Mouse (Mus musculus) midbrain, embryonic 12.5 days (tissue): ENCODE results near the gene Castor1. TPM values are rescaled to one million over a fixed set of nuclear protein-coding genes. Genes with fewer than 3 reads are reported as not detected.

ENCODE experiments used
- ATAC-seq: fragments of 200-750 bp; cut with Nextera tagmentation; 2 replicates; pipeline ENCODE4 v1.8.0; 2017; ENCODE audit warnings: low read depth, moderate TSS enrichment, moderate library complexity; ENCODE audit not compliant: low FRiP score
- H3K27ac ChIP-seq: fragments of 300-500 bp; sonication (generic); replicated peaks from 2 replicates; pipeline ENCODE4 v1.5.1; 2016; ENCODE audit warnings: mild to moderate bottlenecking
- H3K27me3 ChIP-seq: fragments of 300-500 bp; sonication (generic); 2 replicates; pipeline ENCODE4 v1.6.1; 2016; ENCODE audit warnings: mild to moderate bottlenecking
- H3K36me3 ChIP-seq: fragments of 300-500 bp; sonication (generic); 2 replicates; pipeline ENCODE4 v1.6.1; 2016
- H3K4me1 ChIP-seq: fragments of 300-500 bp; sonication (generic); 2 replicates; pipeline ENCODE4 v1.6.1; 2016
- H3K4me2 ChIP-seq: fragments of 300-500 bp; sonication (generic); replicated peaks from 2 replicates; pipeline ENCODE4 v1.6.1; 2016; ENCODE audit warnings: mild to moderate bottlenecking, moderate library complexity
- H3K4me3 ChIP-seq: fragments of 300-500 bp; sonication (generic); 2 replicates; pipeline ENCODE4 v1.5.1; 2016; ENCODE audit warnings: mild to moderate bottlenecking
- H3K9ac ChIP-seq: fragments of 300-500 bp; sonication (generic); replicated peaks from 2 replicates; pipeline ENCODE4 v1.6.1; 2016; ENCODE audit warnings: mild to moderate bottlenecking, moderate library complexity
- H3K9me3 ChIP-seq: fragments of 300-500 bp; sonication (generic); 2 replicates; pipeline ENCODE4 v1.6.1; 2016; ENCODE audit warnings: mild to moderate bottlenecking
- WGBS: fragments of 180-500 bp; shearing (Covaris S2); methylation state at CpG from one replicate; pipeline ENCODE4 v1.1.7; 2016; 5-methylcytosine and 5-hydroxymethylcytosine counted together
- polyA plus RNA-seq: library from polyadenylated mRNA; unstranded; fragments of >200 nt; fragmentation: Nextera tagmentation; extraction: Ambion mirVana; gene quantifications from 2 replicates; pipeline ENCODE4 v1.2.1, GENCODE M21; 2016

The Castor1 gene
- polyA plus RNA-seq, 1 experiment from 2014 or later = 2.9 TPM

DNA sequence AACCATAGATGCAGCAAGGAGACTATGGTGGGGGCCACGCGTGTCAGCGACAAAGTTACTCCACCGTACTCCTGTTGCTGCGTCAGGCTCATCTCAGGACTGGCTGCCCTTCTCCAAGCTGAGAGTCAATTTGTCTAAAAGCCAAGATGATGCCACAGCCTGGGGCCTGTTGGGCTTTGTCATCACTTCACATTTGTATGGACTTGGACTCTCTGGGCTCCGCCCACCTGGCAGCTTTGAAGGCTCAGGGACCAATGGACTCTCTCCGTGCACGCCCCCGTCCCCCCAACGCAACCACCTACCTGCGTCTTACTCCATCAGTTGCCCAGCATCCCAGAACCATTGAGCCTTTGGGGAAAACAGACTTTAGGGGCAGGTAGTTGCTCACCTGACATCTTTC is 53.5 kb downstream of the Castor1 start:
- Histone ChIP-seq H3K9ac (no peak overlapping the region), H3K4me3 (no peak overlapping the region), H3K27ac (no peak overlapping the region), H3K9me3 (no peaks in the 10 kb centered on the region), H3K27me3 (peaks cover 49% of the 10 kb centered on the region), H3K4me1 (peaks cover 12% of the 10 kb centered on the region; the same call in 1 of the 2 replicates), H3K4me2 (no peak overlapping the region), H3K36me3 (no peaks in the 10 kb centered on the region)
- ATAC-seq = no peak
- 57% methylated on average over 11 of the region's 11 CpGs for WGBS

Other genes starting within 250 kb of the Castor1 start
- 0.20 and 0.26 TPM in 2 replicates for gene 4930556J24Rik, start 241.4 kb upstream of the Castor1 start, polyA plus RNA-seq
- gene Gal3st1, start 234.6 kb upstream of the Castor1 start, polyA plus RNA-seq = 0.65 and 0.80 TPM in 2 replicates
- not detected in 2 replicates for gene Sec14l4, start 186.8 kb upstream of the Castor1 start, polyA plus RNA-seq
- not detected in 2 replicates for gene Sec14l3, start 153.4 kb upstream of the Castor1 start, polyA plus RNA-seq
- gene Mtfp1, start 122.8 kb upstream of the Castor1 start, polyA plus RNA-seq = 5.3 and 5.9 TPM in 2 replicates
- 3.0 and 3.2 TPM in 2 replicates for gene Sec14l2, start 94.8 kb upstream of the Castor1 start, polyA plus RNA-seq
- 36.8 and 37.5 TPM in 2 replicates for gene Rnf215, start 83.0 kb upstream of the Castor1 start, polyA plus RNA-seq
- 8.1 and 9.8 TPM in 2 replicates for gene Ccdc157, start 57.9 kb upstream of the Castor1 start, polyA plus RNA-seq
- gene Sf3a1, start 57.9 kb upstream of the Castor1 start, polyA plus RNA-seq = 83.3 and 85.2 TPM in 2 replicates
- 27.5 and 28.7 TPM in 2 replicates for gene Tbc1d10a, start 31.4 kb upstream of the Castor1 start, polyA plus RNA-seq
- not detected in 2 replicates for gene Osm, start 18.2 kb downstream of the Castor1 start, polyA plus RNA-seq
- 0.05 TPM in 1 of 2 replicates, not detected in the other for gene Lif, start 39.3 kb downstream of the Castor1 start, polyA plus RNA-seq
- gene Hormad2, start 222.9 kb downstream of the Castor1 start, polyA plus RNA-seq = not detected in 2 replicates